18 mouse cellular contexts compared by ENCODE assay signal in genomic region chr1:189923871-189924568, GRCm38 (mm10). TPM values are rescaled to one million over a fixed set of nuclear protein-coding genes. Genes with fewer than 3 reads are reported as not detected.
DNase-seq lines count a peak whose midpoint lies in the region; TF ChIP-seq lines count a peak whose summit lies in the region.
"Had no signal": no experiment of that assay in that cellular context is flagged by ENCODE, and none has a peak within 500 bp of the region (broad histone marks: within the 10 kb centered on the region; RNA-seq: fewer than 3 reads in every experiment).

No protein-coding gene starts in this region.

- no peak for TF ChIP-seq POLR2A in cerebellum, adult 2 months (IDR thresholded peaks at IDR 0.05; ENCODE audit: borderline replicate concordance, insufficient read depth, low read length)

- no peaks in the 10 kb centered on the region for H3K9me3 ChIP-seq in E14TG2a.4 (ENCODE audit: low read length)
- H3K9me3 ChIP-seq in heart, embryonic 10.5 days: no peaks in the 10 kb centered on the region
- H3K9me3 ChIP-seq in forebrain, embryonic 10.5 days: no peaks in the 10 kb centered on the region
- H3K9me3 ChIP-seq: embryonic facial prominence, embryonic 15.5 days; forebrain, embryonic 15.5 days; limb, embryonic 12.5 days; midbrain, embryonic 15.5 days; neural tube, embryonic 12.5 days had no signal

- no peak for TF ChIP-seq CTCF in E14TG2a.4 (conservative IDR thresholded peaks at IDR 0.05; ENCODE audit: low read length)
- no peak for TF ChIP-seq CTCF in cerebellum, adult 2 months (IDR thresholded peaks at IDR 0.05; ENCODE audit: borderline replicate concordance, insufficient read depth, low read depth, low read length)

- no peaks in the 10 kb centered on the region for H3K36me3 ChIP-seq in E14TG2a.4 (ENCODE audit: insufficient read depth, low read length)
- no peaks in the 10 kb centered on the region for H3K36me3 ChIP-seq in heart, embryonic 10.5 days
- no peaks in the 10 kb centered on the region for H3K36me3 ChIP-seq in forebrain, embryonic 10.5 days (replicated peaks)
- H3K36me3 ChIP-seq: embryonic facial prominence, embryonic 15.5 days; forebrain, embryonic 15.5 days; limb, embryonic 12.5 days; midbrain, embryonic 15.5 days; neural tube, embryonic 12.5 days had no signal

- intact Hi-C loops in heart, postnatal 25 days (cut with DNase I): loop anchor here (2.0 kb wide), 1 partner anchor 37 kb away; no protein-coding TSS in a partner anchor
- intact Hi-C loops in left cerebral cortex, postnatal 14 days (cut with DNase I): no loop called here

- peak overlapping the region; percentile 89 for H3K27ac ChIP-seq in heart, embryonic 10.5 days
- H3K27ac ChIP-seq in cerebellum, adult 2 months (ENCODE audit: insufficient read depth, low read length): no peak overlapping the region
- H3K27ac ChIP-seq in forebrain, embryonic 10.5 days: no peak overlapping the region
- H3K27ac ChIP-seq: embryonic facial prominence, embryonic 15.5 days; forebrain, embryonic 15.5 days; limb, embryonic 12.5 days; midbrain, embryonic 15.5 days; neural tube, embryonic 12.5 days; stomach, postnatal 0 days had no signal

- H3K4me1 ChIP-seq in E14TG2a.4 (replicated peaks; ENCODE audit: low read depth, low read length): peaks cover 60% of the 10 kb centered on the region
- peaks cover 73% of the 10 kb centered on the region for H3K4me1 ChIP-seq in heart, embryonic 10.5 days
- peaks cover 14% of the 10 kb centered on the region; the same call in 1 of the 2 replicates for H3K4me1 ChIP-seq in cerebellum, adult 2 months (ENCODE audit: control insufficient read depth, insufficient read depth, low read length)
- H3K4me1 ChIP-seq in forebrain, embryonic 10.5 days: peaks cover 46% of the 10 kb centered on the region

- H3K27me3 ChIP-seq in E14TG2a.4 (ENCODE audit: insufficient read depth, low read length): peaks cover 47% of the 10 kb centered on the region
- no peaks in the 10 kb centered on the region for H3K27me3 ChIP-seq in heart, embryonic 10.5 days (ENCODE audit: insufficient read depth, poor library complexity, severe bottlenecking)
- H3K27me3 ChIP-seq in cerebellum, adult 2 months (ENCODE audit: control insufficient read depth, insufficient read depth, low read length): no peaks in the 10 kb centered on the region
- peaks cover 64% of the 10 kb centered on the region for H3K27me3 ChIP-seq in forebrain, embryonic 10.5 days (ENCODE audit: poor library complexity, severe bottlenecking)
- H3K27me3 ChIP-seq: embryonic facial prominence, embryonic 15.5 days; forebrain, embryonic 15.5 days; midbrain, embryonic 15.5 days; neural tube, embryonic 12.5 days had no signal

- WGBS in heart, embryonic 10.5 days: 43% methylated on average over 22 of the region's 22 CpGs
- WGBS in cerebellum, adult 2 months: 88% methylated on average over 22 of the region's 22 CpGs
- WGBS in forebrain, embryonic 10.5 days: 79% methylated on average over 22 of the region's 22 CpGs

- peak; percentile 73 to 87 for DNase-seq in gastrocnemius, adult 8-10 months (ENCODE audit: low spot score in 2 of 2)
- DNase-seq in heart, embryonic 10.5 days (ENCODE audit: low spot score): peak; percentile 91
- peak; percentile 43 for DNase-seq in heart, postnatal 25 days (ENCODE audit: low spot score)
- DNase-seq in cerebellum, adult 2 months: no peak
- DNase-seq in left cerebral cortex, postnatal 14 days (ENCODE audit: low spot score in 2 of 2): no peak
- no peak for DNase-seq in ovary, postnatal 36 days (ENCODE audit: low spot score)
- no peak for DNase-seq in forebrain, embryonic 10.5 days (ENCODE audit: extremely low spot score, low spot score)
- DNase-seq: layer of hippocampus, adult 9-11 months; lung, postnatal 4 days; spleen, adult 18-20 months; thymus, postnatal 36 days had no signal

- H3K4me3 ChIP-seq in E14TG2a.4 (replicated peaks; ENCODE audit: low read length): peak overlapping the region; percentile 51
- peak overlapping the region; percentile 24; the same call in 1 of the 2 replicates for H3K4me3 ChIP-seq in heart, embryonic 10.5 days
- no peak overlapping the region for H3K4me3 ChIP-seq in cerebellum, adult 2 months (replicated peaks; ENCODE audit: insufficient read depth, low read depth, low read length)
- no peak overlapping the region for H3K4me3 ChIP-seq in forebrain, embryonic 10.5 days
- H3K4me3 ChIP-seq: embryonic facial prominence, embryonic 15.5 days; forebrain, embryonic 15.5 days; limb, embryonic 12.5 days; midbrain, embryonic 15.5 days; neural tube, embryonic 12.5 days had no signal

RNA-seq across cellular contexts. Expression of gene Smyd2, which starts 1.9 kb away (rescaled TPM):
- total RNA-seq in gastrocnemius, adult 8-10 months (2022): 100 to 1,000 TPM; 322 to 345 (median 328) TPM
- polyA plus RNA-seq in heart, embryonic 10.5 days (2016; fragmentation: Nextera tagmentation; extraction: Ambion mirVana): 129 and 183 TPM in 2 replicates
- total RNA-seq in heart, postnatal 25 days (2021): 100 to 1,000 TPM; 105 to 109 TPM
- 115 and 131 TPM in 2 replicates for polyA plus RNA-seq in cerebellum, adult 2 months (2012; rRNA removed)
- 100 to 1,000 TPM; 110 to 113 TPM for total RNA-seq in left cerebral cortex, postnatal 14 days (2021)
- 57.5 and 59.0 TPM in 2 replicates for polyA plus RNA-seq in forebrain, embryonic 10.5 days (2016; fragmentation: Nextera tagmentation; extraction: Ambion mirVana)

Comparison
In these comparisons a context has a peak if more than half of its experiments do, and no peak if none do; other contexts are left out.
1. H3K4me3 ChIP-seq: peak in E14TG2a.4 (single experiment) and heart, embryonic 10.5 days (single experiment); none in cerebellum, adult 2 months (single experiment) and forebrain, embryonic 10.5 days (single experiment).
2. DNase-seq: peak in gastrocnemius, adult 8-10 months (2 of 2), heart, embryonic 10.5 days (single experiment) and heart, postnatal 25 days (single experiment); none in cerebellum, adult 2 months (0 of 2), left cerebral cortex, postnatal 14 days (0 of 2), ovary, postnatal 36 days (single experiment) and forebrain, embryonic 10.5 days (single experiment).